Mouse (Mus musculus) skeletal muscle tissue, adult 2 months (tissue): ENCODE results near the gene Stmn1.
"Not testable (repeated sequence)": the region's sequence is repeated elsewhere in the genome, so short reads cannot be mapped to it uniquely, and the experiment has no call there.

ENCODE experiments used
- DNase-seq: peaks from one replicate; pipeline ENCODE4 v3.0.0-alpha.2; 2012; ENCODE audit warnings: low read depth, low spot score

Gene Stmn1

DNA sequence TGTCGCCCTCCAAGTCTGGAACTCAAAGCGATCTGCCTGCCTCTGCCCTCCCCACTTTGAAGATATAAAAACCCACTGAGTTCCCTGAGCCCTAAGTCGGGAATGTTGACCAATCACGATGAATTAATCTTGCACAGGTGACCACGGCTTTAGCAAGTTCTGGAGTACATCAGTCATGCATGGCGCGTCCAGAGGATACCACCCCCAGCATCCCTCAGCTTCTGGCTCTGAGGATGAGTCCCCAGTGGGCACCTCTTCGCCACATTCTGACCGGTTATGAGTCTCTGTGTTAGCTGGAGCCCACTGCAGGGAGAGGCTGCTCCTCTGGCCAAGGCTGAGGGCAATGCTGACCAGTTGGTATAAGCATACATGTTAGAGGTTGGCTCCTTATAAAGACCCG is 16.1 kb downstream of the Stmn1 start:
- no peak for DNase-seq

DNA sequence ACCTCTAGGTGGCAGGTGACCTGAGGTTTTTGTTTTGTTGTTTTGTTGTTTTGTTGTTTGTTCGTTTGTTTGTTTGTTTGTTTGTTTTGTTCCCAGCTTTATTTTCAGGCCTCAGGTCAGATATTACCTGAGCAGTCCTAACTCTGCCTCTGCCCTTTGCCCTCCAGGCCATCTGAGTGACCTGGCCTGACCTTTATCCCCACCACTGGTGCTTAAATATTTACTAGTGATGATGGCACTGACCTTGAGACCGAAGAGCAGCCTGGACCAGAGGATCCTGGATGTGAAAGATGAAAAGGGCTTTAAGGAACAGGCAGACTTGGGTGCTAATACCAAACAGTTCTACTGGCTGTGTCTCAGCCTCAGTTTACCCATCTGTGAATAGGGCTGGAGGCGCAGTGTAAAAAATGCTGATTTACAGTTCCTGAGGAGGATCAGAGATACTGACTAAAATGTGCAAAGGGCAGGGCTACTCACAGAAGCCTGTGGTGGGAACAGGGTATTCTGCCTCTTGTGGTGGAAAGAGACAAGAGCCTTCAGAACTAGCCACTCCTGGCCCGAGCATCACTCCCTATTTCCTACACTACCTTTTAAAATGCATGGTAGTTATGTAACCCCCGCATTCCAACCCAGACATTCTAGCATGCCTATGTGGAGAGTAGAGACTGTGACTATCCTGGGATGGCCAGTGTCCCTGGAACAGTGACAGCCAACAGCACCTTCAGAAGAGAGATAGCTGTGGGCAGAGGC is 17.2 kb downstream of the Stmn1 start:
- DNase-seq, result no peak

DNA sequence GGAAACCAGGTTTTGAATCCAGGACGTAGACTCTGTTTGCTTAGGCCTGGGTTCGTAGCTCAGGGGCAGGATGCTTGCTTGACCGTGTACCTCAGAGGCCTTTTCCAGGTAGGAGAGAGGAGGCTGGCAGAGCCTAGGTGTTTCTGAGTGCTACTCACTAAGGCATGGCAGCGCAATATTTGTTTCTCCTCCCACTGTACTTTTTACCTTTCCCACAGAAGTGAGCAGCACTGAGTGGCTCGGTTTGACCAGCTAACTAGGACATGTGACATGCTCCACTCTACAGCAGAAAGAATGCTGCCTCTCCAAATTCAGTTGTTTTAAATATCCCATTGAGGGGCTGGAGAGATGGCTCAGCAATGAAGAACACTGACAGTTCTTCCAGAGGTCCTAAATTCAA is 20.1 kb downstream of the Stmn1 start:
- no peak for DNase-seq

DNA sequence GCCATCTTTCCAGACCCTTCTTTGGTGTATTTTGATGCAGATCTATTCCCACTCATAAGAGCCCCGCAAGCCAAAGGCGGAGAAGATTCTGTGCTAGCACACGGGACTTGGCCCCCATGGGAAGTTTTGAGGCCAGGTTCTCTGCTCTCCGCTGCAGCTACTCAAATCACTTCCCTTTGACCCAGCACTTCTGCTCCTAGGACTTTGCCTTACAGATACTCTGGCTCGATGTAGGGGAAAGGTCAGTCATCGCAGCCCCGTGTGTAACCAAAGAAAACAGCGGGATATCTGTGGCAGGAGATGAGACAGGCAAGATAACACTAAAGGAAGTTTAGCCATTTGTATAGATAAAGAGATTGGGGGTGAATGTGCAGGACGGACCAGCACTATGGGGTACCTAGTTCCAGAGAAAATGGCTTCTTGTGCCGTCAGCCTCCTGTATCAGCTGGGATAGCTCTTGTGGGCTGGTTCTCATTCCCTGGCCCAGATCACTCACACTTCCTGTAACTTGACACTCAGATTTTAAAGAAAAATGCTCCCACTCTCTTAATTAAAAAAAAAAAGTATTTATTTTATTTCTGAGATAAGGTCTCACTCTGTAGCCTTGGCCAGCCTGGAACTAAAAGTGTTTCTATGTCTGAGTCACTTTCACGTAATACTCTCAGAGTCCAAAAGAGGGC is 22.0 kb downstream of the Stmn1 start:
- DNase-seq, result no peak

DNA sequence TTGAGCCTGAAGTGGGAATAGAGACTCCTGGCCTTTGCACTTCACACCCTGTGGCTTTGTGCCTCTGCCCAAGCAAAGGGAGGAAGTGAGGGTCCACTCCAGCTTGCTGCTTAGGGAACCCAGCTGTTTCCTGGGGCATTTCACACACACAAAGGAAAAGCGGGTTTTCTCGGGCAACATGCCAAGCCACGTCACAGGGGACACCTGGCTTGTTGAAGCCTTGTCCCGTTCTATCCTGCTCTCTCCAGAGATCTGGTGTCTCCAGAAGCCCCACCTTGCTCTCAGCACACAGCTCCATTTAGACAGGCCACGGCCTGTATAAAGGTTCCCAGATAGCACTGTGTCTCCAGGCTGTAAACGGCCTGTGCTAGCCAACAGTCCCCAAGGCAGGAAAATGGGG is 23.6 kb downstream of the Stmn1 start:
- DNase-seq, result no peak

DNA sequence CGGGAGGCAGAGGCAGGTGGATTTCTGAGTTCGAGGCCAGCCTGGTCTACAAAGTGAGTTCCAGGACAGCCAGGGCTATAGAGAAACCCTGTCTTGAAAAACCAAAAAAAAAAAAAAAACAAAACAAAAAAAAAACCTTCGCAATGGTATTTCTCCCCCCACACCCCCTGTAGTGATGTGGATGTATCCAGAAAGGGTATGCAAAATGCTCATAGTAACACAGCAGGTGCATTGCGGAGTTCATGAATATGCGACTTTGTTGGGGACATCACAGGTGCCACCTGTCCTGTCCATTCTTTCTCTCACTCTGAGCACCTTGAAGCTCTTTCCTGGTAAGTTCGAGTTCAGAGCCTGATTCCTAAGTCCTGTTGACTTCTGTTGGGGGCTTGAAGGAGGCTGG is 26.0 kb downstream of the Stmn1 start:
- DNase-seq, result not testable (repeated sequence)

DNA sequence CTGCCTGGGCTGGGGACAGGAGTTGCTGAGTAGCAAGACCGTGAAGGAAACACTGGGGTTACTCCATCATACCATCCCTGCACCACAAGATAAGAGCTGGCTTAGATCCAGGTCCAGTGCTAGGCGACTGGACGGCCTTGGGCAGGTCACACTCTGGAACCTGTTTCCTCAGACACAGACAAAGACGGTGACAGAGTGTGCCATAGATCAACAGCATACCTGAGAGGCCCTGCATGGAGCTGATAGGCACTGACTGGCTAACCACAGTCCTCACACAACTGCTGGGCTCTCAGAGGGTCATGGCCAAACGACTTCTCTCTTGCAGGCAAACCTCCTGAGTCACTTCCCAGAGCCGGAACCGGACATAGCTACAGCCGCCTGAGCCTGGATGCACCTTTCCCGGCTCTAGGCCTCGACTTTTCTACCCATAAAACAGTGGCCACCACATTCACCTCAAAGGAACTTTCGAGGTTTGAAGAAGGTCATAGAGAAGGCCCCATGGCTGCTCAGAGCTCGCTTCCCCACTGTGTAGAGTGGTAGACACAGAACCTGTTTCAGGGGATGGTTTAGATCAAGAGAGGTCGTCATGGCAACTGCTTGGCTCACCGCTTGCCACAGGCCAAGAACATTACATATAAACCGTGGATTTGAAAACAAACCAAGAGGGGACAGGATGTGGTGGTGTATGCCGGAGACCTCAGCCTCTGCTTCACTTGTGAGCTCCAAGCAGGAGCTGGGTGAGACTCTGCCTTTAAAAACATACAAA is 26.8 kb downstream of the Stmn1 start:
- no peak for DNase-seq

DNA sequence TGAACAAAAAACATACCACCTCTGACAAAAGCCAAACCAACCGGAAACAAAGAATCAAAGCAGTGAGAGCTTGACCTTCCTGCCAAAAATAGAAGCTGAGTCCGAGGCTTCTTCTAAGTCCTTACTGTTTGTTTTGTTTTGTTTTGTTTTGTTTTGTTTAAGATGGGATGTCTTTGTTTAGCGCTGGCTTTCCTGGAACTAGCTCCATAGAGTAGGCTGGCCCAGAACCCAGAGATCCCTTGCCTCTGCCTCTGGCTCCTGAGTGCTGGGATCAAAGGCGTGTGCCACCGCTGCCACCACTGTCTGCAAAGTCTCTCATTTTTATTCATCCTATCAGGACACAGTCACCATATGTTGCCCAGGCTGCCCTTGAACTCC is 27.4 kb downstream of the Stmn1 start:
- DNase-seq, result no peak

DNA sequence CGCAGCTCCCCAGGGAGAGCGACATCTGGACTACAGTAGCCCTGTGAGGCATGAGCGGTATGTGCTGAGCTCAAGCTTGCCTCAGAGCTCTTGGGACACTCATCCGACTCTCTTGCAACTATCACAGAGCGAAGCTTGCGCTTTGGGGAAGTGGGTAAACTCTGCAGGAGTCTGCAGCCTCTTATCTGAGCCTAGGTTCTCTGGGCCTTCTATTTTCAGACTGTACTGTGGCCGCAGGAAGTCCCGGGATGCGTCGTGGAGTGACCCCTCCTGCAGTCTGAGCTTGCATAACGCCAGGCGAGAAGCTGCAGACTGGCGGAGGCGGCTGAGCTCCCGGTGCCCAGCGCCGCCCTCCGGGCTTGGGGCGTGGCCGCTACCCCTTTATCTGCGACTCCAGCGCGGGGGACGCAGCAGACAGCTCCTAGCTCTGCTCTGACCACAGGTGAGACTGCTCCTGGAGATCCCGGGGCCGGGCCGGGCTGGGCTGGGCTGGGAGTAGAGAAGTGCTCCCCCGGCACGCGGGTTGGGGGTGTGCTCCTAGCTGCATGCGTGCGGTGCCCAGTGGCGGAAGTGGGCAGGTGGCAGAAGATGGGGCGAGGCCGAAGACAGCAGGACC is 28.6 kb downstream of the Stmn1 start, which contains the start of gene Paqr7:
TSS of gene Paqr7 (plus strand) at position 103 of the 616 bp plus-strand sequence.
- DNase-seq, result peak; percentile 78

DNA sequence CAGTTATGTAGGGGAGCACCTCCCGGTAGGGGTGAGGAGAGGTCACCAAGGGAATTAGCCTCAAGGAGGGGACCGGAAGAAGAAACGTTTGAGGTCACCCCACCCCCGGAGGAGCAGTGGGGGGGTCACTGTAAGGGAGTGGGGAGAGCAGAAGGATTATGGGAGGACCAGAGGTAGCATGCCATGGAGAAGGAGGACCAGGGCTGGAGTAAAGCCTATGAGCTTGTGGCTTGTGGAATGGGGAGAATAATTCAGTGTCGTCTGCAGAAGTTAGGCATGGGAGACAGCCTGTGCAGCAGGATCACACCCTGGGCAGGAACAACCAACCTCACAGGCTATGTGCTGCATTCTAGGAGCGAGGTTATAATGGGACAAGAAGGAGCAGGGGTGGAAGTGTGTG is 29.1 kb downstream of the Stmn1 start:
- peak; percentile 38 for DNase-seq

DNA sequence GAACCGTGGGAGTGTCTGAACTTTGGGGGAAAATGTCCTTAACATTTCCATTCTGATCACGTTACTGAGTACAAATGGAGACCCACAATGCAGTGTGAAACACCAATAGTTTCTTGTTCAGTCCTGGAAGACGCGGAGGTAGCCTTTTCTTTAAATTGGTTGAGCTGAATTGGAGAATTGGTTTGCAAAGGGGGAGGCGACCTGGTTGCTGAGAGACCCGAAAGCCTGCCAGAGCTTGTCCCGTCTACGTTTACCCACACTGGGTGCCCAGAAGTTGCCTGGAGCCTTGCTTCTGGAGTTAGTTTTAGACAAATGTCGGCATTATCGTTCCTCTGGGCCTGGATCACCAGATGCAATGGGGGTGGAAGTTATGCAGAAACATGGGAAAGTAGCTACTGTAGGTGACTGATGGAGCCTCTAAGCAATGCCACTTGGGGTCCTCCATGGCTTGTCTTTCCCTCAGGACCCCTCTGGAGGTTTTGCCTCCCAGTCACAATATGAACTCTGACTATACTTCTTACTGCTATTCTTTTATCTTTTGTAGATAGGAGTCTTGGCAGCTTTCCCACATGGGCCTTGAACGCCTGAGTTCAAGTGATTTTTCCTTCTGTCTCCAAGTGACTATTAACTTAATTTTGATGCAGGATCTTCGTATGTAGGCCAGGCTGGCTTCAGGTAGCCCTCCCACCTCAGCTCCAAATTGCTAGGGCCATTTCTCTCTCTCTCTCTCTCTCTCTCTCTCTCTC is 30.0 kb downstream of the Stmn1 start:
- no peak for DNase-seq

DNA sequence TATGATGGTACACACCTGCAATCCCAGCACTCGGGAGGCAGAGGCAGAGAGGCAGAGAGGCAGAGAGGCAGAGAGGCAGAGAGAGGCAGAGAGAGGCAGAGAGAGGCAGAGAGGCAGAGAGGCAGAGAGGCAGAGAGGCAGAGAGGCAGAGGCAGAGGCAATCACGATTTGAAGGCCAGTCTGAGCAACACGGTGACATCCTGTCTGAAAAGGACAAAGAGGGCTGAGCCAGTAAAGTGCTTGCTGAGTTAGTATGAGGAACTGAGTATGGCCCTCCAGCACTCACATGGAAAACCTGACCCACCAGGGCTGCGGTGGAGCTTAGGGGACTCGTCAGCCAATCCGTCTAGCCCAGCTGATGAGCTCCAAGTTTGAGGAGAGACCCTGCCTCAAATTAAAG is 30.9 kb downstream of the Stmn1 start:
- not testable (repeated sequence) for DNase-seq

DNA sequence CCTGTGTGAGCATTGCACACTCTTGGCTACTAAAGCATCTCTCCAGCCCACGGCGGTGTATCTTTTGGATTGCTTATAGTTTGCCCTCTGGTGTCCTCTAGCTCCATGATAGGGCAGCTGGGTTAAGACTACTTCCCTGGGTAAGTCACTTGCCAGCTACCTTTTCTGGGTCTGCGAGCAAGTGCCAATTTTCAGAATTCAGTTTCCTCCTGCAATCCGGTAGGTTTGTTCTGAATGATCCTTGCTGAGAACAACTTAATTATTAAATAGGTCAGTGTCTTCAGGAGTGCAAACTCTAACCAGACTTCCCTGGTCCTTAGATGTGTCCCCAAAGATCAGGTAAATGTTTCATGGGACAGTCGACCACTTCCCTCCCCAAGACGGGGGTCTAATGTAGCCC is 33.0 kb downstream of the Stmn1 start:
- no peak for DNase-seq

DNA sequence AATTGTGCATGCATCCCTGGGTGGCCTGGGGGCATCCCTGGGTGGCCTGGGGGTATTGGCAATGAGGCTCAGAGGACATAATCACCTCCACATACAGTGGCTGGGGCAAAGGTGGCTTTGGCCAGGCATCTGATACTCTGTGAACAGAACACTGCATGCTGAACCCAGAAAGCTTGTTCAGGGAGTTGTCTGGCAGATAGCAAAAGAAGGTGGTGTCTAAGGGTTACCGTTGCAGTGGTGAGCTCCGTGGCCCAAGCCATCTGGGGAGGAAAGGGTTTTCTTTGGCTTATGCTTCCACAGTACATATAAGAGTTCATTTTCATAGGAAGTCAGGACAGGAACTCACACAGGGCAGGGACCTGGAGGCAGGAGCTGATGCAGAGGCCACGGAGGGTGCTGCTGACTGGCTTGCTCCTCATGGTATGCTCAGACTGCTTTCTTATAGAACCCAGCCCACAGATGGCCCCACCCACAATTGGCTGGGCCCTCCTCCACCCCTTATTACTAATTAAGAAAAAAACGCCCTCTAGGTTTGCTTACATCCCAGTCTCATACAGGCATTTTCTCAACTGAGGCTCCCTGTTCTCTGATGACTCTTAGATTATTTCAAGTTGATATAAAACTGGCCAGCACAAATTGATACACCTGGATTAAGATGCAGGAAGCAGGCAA is 35.7 kb downstream of the Stmn1 start:
- DNase-seq, result no peak

DNA sequence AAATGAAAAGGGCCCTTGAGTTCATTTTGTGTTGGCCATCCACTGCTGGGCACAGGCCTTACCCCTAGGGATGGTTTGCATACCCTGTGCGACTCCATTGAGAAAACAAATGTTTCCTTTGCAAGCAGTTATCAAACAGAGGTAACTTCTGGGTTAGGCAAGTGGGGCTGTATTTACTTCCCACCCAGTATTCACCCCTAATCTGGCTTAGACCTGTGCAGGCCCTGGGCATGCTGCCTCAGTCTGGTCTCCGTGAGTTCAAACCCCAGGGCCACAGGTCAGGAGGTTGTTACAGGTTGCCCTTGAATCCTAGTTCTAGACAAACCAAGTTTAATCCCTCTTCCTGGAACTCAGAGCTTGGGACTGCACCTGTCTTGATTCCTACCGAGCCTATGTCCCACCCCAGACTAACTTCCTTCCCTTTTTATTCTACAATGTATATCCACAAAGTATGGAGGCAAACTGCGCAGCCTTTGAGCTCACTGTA is 37.2 kb downstream of the Stmn1 start:
- DNase-seq, result no peak

DNA sequence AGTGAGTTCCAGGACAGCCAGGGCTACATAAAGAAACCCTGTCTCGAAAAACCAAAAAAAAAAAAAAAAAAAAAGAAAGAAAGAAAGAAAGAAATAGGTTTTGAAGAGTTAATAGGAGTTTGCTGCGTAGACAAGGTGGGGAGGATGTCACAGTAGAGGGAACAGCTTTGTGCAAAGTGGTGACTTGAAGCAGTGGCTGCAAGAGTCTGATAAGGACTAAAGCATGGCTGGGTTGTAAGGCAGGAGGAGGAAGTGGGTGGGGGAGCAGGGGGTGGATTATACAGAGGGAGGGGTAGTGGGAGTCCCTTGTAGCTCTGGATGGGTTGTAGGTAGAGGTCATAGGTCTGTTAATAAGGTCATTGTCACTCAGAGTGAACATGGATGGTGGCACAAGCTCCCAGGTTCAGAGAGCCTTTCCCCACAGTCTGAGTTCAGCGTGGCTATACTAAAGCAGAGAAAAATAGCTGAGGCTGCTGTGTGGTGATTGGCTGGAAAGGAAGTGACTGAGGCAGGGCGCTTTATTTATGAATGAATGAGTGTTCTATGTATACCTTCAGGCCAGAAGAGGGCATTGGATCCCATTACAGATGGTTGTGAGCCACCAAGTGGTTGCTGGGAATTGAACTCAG is 38.0 kb downstream of the Stmn1 start:
- no peak for DNase-seq

DNA sequence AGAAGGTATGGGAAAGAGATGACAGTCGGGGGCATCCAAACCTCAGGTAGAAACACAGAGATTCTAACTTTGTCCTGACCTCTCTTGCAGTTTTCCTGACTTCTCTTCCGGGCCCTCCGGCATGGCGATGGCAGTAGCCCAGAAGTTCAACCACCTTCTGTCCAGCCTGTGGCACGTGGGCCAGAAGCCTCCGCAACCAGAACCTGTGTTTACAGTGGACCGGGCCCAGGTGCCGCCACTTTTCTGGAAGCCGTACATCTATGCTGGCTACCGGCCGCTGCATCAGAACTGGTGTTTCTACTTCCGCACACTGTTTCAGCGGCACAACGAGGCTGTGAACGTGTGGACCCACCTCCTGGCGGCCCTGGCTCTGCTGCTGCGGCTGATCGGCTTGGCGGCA is 38.6 kb downstream of the Stmn1 start:
- DNase-seq, result no peak

DNA sequence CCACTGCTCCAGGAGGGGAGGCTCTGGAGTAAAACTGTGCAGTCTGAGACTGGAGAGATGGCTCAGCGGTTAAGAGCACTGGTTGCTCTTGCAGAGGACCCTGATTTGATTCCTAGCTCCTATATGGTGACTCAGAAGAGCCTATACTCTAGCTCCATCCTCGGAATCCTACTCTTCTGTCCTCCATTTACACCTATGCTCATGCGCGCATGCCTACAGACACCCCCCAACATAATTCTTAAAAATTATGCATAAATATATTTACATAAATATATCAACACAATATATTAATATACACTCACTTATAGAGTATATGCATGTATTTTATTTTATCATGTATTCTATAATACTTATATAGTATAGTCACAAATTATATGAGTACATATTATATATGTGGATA is 42.3 kb downstream of the Stmn1 start:
- no peak for DNase-seq

DNA sequence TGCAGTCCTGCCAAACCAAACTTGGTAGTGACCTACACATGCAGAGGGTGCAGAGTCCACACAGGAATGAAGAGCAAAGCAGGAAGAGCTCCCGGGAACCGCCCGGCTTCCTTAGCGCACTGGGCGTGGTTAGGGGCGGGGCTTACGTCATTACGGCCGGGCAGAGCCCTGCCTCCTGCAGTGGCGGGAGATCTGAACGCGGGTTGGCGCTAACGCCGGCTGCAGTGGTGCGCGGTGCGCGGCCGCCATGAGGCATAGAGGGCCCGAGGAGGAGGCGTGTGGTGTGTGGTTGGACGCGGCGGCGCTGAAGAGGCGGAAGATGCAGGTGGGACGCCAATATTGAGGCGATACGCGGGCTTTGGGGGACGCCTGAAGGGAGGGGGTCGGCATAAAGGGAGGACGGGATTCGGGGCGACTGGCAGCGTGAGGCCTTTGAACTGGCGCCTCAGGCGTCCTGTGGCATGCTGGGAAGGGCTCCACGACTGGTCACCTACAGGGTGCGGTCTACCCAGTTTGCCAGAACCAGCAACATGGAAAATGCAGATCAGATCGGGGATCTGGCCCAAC is 42.8 kb downstream of the Stmn1 start, which contains the start of gene Aunip:
TSS of gene Aunip (plus strand) at position 155 of the 567 bp plus-strand sequence.
- DNase-seq, result peak; percentile 91

DNA sequence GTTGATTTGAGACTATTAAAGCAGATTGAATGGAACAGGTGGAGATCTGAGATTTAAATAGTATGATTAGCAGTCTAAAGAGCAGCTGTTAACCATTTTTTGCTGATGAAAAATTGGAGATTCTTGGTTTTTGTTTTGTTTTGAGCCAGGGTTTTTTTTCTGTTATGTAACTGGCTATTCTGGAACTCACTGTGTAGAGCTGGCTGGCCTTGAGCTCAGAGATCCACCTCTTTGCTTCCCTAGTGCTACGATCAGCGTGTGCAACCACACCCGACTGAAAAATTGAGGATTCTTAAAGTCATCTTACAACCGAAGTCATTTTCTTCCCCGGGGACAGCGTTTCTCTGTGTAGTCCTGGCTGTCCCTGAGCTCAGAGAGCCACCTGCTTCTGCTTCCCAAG is 43.6 kb downstream of the Stmn1 start:
- no peak for DNase-seq
